In the genomic region with DNA sequence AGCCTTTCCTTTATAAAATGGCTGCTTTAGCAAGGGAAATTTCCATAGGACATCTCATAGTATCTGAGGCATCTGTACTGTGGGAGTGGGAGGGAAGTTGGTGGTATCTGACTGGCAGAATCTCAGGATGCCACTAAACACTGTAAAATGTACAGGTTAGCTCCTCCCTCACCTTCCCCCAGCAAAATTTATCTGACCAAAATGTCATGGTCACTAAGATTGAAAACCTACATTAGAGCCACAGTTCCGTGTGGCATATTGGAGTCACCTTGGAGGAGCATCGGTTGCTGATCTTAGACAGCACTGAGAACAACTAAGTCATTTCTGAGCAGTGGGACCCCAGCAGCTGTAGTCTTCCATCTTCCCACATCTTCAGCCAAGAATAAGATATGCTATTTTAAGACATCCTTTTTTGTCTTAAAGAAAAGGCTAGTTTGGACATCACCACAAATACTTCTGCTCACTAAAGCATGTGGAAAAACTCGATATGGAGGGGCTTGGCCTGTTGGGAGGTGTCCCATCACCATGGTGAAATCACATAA, we compare ENCODE assay signal across 16 mouse cellular contexts.
"Had no signal": no experiment of that assay in that cellular context is flagged by ENCODE, and none has a peak within 500 bp of the region (broad histone marks: within the 10 kb centered on the region; RNA-seq: fewer than 3 reads in every experiment).

No protein-coding gene starts in this region.

- ATAC-seq: midbrain, embryonic 13.5 days; midbrain, embryonic 16.5 days had no signal

- DNase-seq: lung, adult 18-20 months; lung, embryonic 14.5 days; lung, postnatal 4 days; right cerebral cortex, postnatal 14 days; right cerebral cortex, postnatal 4 days; spleen, adult 18-20 months; thymus, adult 18-20 months; thymus, postnatal 14 days; thymus, postnatal 36 days had no signal

- H3K27me3 ChIP-seq: midbrain, embryonic 13.5 days; neural tube, embryonic 13.5 days; neural tube, embryonic 15.5 days had no signal

- H3K4me1 ChIP-seq: midbrain, embryonic 10.5 days had no signal

- H3K4me2 ChIP-seq: lung, embryonic 14.5 days; midbrain, embryonic 13.5 days; neural tube, embryonic 13.5 days; neural tube, embryonic 15.5 days had no signal

- H3K4me3 ChIP-seq: midbrain, embryonic 10.5 days; midbrain, embryonic 13.5 days; myocyte; neural tube, embryonic 13.5 days; neural tube, embryonic 15.5 days had no signal

- H3K36me3 ChIP-seq: midbrain, embryonic 10.5 days; midbrain, embryonic 13.5 days; neural tube, embryonic 13.5 days; neural tube, embryonic 15.5 days had no signal

- H3K9ac ChIP-seq: liver, embryonic 14.5 days; lung, embryonic 14.5 days; midbrain, embryonic 13.5 days; neural tube, embryonic 13.5 days; neural tube, embryonic 15.5 days had no signal

- H3K9me3 ChIP-seq: midbrain, embryonic 10.5 days; midbrain, embryonic 13.5 days; neural tube, embryonic 13.5 days; neural tube, embryonic 15.5 days had no signal

- H3K27ac ChIP-seq: liver, embryonic 14.5 days; midbrain, embryonic 10.5 days; midbrain, embryonic 13.5 days; neural tube, embryonic 13.5 days; neural tube, embryonic 15.5 days had no signal
